Mouse (Mus musculus) small intestine, adult 2 months (tissue): ENCODE measurements around the gene Zfp13. TPM values are rescaled to one million over a fixed set of nuclear protein-coding genes. Genes with fewer than 3 reads are reported as not detected.

Source experiments
- H3K27ac ChIP-seq: fragments of 200-500 bp; 2 replicates; pipeline ENCODE4 v1.5.1; 2012; ENCODE audit warnings: low read depth, low read length, control low read depth, inconsistent platforms; ENCODE audit not compliant: insufficient read depth
- H3K27me3 ChIP-seq: fragments of 200-500 bp; 2 replicates; pipeline ENCODE4 v1.6.1; 2012; ENCODE audit warnings: mild to moderate bottlenecking, moderate library complexity, low read length, inconsistent platforms; ENCODE audit not compliant: control insufficient read depth, insufficient read depth
- H3K36me3 ChIP-seq: fragments of 200-500 bp; 2 replicates; pipeline ENCODE4 v1.6.1; 2012; ENCODE audit warnings: mild to moderate bottlenecking, low read length, control low read depth, inconsistent platforms; ENCODE audit not compliant: control insufficient read depth, insufficient read depth
- H3K4me1 ChIP-seq: fragments of 200-500 bp; 2 replicates; pipeline ENCODE4 v1.6.1; 2012; ENCODE audit warnings: low read length, inconsistent platforms, mixed read lengths; ENCODE audit not compliant: control insufficient read depth, insufficient read depth, insufficient read length
- H3K4me3 ChIP-seq: fragments of 200-500 bp; 2 replicates; pipeline ENCODE4 v1.5.1; 2012; ENCODE audit warnings: low read depth, mild to moderate bottlenecking, control low read depth, inconsistent platforms, low read length, moderate library complexity
- CTCF ChIP-seq: fragments of 200-500 bp; IDR thresholded peaks from 2 replicates; pipeline ENCODE4 v1.5.1; 2012; ENCODE audit warnings: low read depth, mild to moderate bottlenecking, control low read depth, inconsistent platforms, low read length, moderate library complexity, mixed read lengths; ENCODE audit not compliant: insufficient replicate concordance, insufficient read length; ENCODE audit errors: extremely low read depth
- POLR2A ChIP-seq: fragments of 200-500 bp; IDR thresholded peaks from 2 replicates; pipeline ENCODE4 v1.6.1; 2012; ENCODE audit warnings: low read depth, mild to moderate bottlenecking, control low read depth, inconsistent platforms, low read length, moderate library complexity
- WGBS: fragments of 180-500 bp; shearing (Covaris S2); methylation state at CpG from one replicate; pipeline ENCODE4 v1.1.7; 2018; 5-methylcytosine and 5-hydroxymethylcytosine counted together
- polyA plus RNA-seq: library from polyadenylated mRNA; depleted of rRNA; stranded (reverse); fragments of >200 nt; gene quantifications from 2 replicates; pipeline ENCODE4 v1.2.3, GENCODE M21; 2012

Zfp13 gene
- polyA plus RNA-seq, 1 experiment: 6.8 TPM

DNA sequence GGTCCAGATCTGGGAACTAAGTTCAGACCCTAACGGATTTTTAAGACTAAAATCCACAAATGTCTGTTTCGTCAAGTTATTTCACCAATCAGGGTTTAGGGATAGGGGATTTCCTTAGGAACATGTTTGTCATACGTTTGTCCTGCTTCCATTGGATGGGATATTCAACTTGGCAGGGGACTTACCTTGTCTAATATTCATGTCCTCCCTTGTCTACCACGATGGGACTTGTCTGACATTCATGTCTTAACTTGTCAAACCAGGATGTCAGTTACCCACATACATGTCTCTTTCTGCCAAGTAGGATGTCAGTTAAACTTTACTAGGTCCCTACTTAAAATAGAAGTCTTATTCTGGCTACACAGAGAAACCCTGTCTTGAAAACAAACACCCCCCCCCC lies 55.3 kb downstream of the Zfp13 start:
- WGBS: 44% methylated on average over 4 of the region's 4 CpGs
- Histone ChIP-seq H3K27ac (no peak overlapping the region; the same call in 1 of the 2 replicates), H3K4me1 (peaks cover 7% of the 10 kb centered on the region; the same call in 1 of the 2 replicates), H3K4me3 (no peak overlapping the region), H3K36me3 (no peaks in the 10 kb centered on the region), H3K27me3 (no peaks in the 10 kb centered on the region)
- TF ChIP-seq CTCF (no peak), POLR2A (no peak)

DNA sequence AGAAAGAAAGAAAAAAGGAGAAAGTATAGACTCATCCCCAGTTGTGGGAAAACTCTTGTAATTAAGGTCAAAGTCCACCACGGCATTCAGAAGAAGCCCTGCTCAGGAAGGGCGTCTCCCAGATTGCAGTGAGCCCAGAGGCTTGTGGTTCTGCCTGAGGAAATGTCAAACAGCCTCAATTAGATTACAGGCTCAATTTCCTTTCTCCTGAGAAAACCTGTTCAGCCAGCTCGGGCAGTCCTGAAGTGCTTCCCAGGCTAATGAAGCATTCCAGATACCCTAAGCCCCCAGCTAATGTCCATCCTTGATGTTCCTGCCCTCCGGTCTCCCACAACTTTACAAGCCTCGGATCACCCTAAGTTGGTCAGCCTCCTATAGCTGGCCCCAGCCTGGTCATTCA lies 56.0 kb downstream of the Zfp13 start:
- no peaks in the 10 kb centered on the region for H3K36me3 ChIP-seq
- H3K27ac ChIP-seq: peak overlapping the region; percentile 44
- peaks cover under 1% of the 10 kb centered on the region for H3K27me3 ChIP-seq
- H3K4me1 ChIP-seq: peaks cover 8% of the 10 kb centered on the region; the same call in 1 of the 2 replicates
- TF ChIP-seq CTCF (no peak), POLR2A (no peak)
- WGBS: 13% methylated on average over 5 of the region's 5 CpGs
- peak overlapping the region; percentile 12; the same call in 1 of the 2 replicates for H3K4me3 ChIP-seq

DNA sequence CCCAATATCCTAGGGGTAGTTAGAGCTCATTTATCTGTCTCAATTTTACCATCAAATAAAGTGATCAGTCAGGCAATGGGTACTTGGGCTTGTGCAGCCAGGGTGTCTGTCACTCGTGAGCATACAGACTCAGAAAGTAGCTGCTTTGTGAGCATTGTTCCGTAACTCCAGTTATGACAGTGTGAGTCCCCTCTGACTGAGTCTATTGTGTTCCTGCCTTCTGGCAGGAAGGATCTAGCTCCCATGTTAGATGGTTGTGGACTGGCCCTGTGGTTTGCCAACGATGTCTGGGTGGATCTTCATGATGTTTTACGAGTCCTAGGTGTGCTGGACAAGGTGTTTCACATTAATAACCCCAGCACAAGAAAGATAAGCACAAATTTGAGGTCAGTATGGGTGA lies 56.5 kb downstream of the Zfp13 start:
- peak overlapping the region; percentile 64 for H3K27ac ChIP-seq
- peaks cover 13% of the 10 kb centered on the region for H3K4me1 ChIP-seq
- H3K36me3 ChIP-seq: no peaks in the 10 kb centered on the region
- H3K4me3 ChIP-seq: no peak overlapping the region
- H3K27me3 ChIP-seq: peaks cover 4% of the 10 kb centered on the region
- TF ChIP-seq POLR2A (no peak), CTCF (no peak)
- 20% methylated on average over 4 of the region's 4 CpGs for WGBS

DNA sequence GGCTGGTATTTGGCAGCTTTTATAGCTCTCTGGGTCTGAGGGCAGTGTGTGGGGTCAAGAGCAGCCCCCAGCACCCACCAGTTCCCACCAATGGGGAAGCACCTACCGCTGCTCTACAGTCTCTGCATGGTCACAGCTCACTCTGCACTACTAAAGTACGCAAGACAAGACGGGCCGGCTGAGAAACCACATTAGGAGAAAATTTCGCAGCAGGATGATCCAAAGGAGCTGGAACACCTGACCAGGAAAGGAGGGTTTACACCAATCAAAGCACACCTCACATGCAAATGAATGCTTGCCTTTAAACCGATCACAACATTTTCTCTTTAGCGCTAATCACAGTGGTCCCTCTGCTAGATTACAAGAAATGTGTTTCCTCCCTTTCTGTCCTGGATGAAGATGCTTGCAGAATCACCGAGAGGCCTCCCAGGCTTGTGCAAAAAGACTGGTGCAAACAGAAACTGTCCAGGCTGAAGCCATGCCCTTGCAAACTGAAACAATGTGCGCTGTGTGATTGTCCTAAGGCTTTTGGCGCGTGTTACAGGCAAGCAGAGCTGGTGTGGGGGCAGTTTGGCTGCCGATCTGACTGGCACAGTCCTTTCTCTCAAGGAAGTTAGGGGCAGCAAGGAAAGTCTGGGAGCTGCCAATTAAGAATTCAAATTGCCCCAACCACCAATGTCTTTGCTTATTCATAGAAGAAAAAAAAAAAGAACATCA lies 57.1 kb downstream of the Zfp13 start:
- H3K4me1 ChIP-seq: peaks cover 14% of the 10 kb centered on the region
- H3K4me3 ChIP-seq: peak overlapping the region; percentile 24

DNA sequence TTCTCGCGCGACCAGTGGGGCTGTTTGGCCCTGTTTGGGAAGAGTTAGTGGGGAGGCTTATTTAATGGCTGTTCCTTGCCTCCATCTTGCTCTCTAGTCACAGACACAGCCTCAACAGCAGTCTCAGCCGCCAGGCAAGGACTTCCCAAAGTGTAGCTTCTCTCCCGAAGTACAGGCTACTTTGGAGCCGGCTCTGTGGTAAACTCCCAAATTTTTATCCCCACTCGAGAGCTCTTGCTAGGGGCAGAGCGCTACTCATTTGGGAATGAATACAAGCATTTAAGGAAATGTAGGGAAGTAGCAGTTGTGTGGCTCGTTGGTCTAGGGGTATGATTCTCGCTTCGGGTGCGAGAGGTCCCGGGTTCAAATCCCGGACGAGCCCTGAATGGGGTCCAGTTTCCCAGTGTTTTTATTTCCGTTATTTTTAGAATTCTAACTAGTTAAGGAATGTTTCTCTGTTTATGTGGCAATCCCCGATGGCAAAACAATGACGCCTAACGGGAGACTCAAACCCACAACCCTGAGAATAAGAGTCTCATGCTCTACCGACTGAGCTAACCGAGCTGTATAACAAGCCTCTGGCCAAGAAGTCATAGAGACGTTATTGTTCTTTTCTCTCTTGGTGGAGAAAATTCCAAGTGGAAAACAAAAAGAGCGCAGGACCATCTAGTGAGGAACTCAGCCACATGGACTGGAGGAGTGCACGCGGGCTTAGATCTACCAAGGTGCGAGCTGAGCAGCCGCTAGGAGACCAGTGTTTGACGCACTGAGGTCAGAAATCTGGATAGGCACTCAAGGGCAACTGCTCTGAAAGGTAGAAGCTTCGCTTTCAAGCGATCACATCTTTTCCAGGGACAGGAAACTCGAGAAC lies 58.4 kb downstream of the Zfp13 start:
- Histone ChIP-seq H3K27me3 (peaks cover 8% of the 10 kb centered on the region), H3K27ac (no peak overlapping the region), H3K4me1 (peaks cover 14% of the 10 kb centered on the region), H3K4me3 (no peak overlapping the region), H3K36me3 (no peaks in the 10 kb centered on the region)
- no peak for TF ChIP-seq CTCF
- 75% methylated on average over 31 of the region's 31 CpGs for WGBS

More for the DNA sequence above, 57.1 kb downstream of the Zfp13 start:
- 25% methylated on average over 12 of the region's 12 CpGs for WGBS
- H3K27me3 ChIP-seq: peaks cover 8% of the 10 kb centered on the region
- no peaks in the 10 kb centered on the region for H3K36me3 ChIP-seq
- TF ChIP-seq POLR2A: no peak
- no peak for TF ChIP-seq CTCF
- H3K27ac ChIP-seq: no peak overlapping the region

DNA sequence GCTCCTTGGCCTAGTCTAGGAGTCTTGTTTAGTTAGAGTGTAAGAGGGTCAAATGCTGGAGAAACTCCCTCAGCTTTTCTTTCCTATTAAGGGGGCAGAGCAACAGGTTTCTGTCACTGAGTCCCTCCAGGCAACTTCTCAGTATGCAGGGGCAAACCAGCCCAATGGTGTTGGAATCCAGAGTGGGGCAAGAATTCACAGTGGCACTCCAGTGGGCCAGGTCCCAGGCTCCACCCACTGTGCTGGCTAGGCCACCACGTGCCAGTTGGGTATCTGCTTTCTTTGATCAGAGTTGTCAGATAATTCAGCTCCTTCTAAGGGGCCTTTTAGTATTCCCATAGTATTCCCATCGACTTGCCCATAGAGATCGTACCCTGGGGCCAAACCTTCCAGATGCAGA lies 59.2 kb downstream of the Zfp13 start:
- no peaks in the 10 kb centered on the region for H3K36me3 ChIP-seq
- H3K27me3 ChIP-seq: peaks cover 8% of the 10 kb centered on the region
- H3K4me1 ChIP-seq: peaks cover 14% of the 10 kb centered on the region
- TF ChIP-seq CTCF (no peak), POLR2A (no peak)
- WGBS: 64% methylated on average over 3 of the region's 3 CpGs
- no peak overlapping the region for H3K27ac ChIP-seq
- no peak overlapping the region for H3K4me3 ChIP-seq

DNA sequence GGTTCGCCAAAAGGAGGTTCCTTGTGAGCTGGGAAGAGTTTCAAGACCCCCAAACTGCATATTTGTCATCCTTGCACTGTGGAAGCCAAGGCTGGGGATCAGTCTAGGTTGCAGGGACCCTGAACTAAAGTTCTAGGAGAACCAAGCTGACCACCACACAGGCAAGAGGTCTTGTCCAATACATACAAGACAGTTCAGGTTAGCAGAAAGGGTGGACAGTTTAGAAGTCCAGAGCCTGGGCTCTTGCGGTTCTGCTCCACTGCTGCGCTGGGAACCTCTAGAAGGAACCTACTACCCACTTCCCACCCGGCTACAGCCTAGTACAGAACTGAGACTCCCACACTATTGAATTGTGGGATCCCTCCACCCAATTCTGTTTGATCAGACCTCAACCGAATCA lies 59.7 kb downstream of the Zfp13 start:
- Histone ChIP-seq H3K4me1 (peaks cover 14% of the 10 kb centered on the region), H3K36me3 (no peaks in the 10 kb centered on the region), H3K4me3 (no peak overlapping the region), H3K27me3 (peaks cover 10% of the 10 kb centered on the region), H3K27ac (no peak overlapping the region)
- TF ChIP-seq POLR2A: no peak
- no peak for TF ChIP-seq CTCF
- 92% methylated on average over 5 of the region's 5 CpGs for WGBS
